Mouse (Mus musculus) C2C12 (cell line): ENCODE measurements around the gene Hba-x. TPM values are rescaled to one million over a fixed set of nuclear protein-coding genes. Genes with fewer than 3 reads are reported as not detected.
A peak's percentile ranks its signal among the peaks of the same experiment; 100 is the strongest.

Experiments
- H3K27me3 ChIP-seq: one replicate; pipeline ENCODE4 v1.6.1; 2011; ENCODE audit not compliant: control insufficient read depth, insufficient read depth, insufficient read length
- H3K36me3 ChIP-seq: one replicate; pipeline ENCODE4 v1.6.1; 2011; ENCODE audit not compliant: control insufficient read depth, insufficient read depth
- H3K4me3 ChIP-seq: one replicate; pipeline ENCODE4 v1.5.1; 2011; ENCODE audit warnings: mild to moderate bottlenecking, control low read depth; ENCODE audit not compliant: poor library complexity, insufficient read depth, severe bottlenecking
- H3K79me2 ChIP-seq: one replicate; pipeline ENCODE4 v1.6.1; 2011; ENCODE audit not compliant: control insufficient read depth, insufficient read depth
- H3K79me3 ChIP-seq: one replicate; pipeline ENCODE4 v1.6.1; 2011; ENCODE audit warnings: low read depth, control low read depth
- H3ac ChIP-seq: one replicate; pipeline ENCODE3; 2011; ENCODE audit warnings: low read depth; ENCODE audit not compliant: control insufficient read depth, insufficient read length
- CEBPB ChIP-seq: IDR thresholded peaks from one replicate; pipeline ENCODE4 v1.6.1; 2011; ENCODE audit warnings: low read depth, mild to moderate bottlenecking, control low read depth, moderate library complexity
- CTCF ChIP-seq: IDR thresholded peaks from one replicate; pipeline ENCODE4 v1.5.1; 2011; ENCODE audit not compliant: control insufficient read depth, insufficient read depth, insufficient read length
- FOSL1 ChIP-seq: IDR thresholded peaks from one replicate; pipeline ENCODE4 v1.8.0; 2011; ENCODE audit warnings: mild to moderate bottlenecking, low read length; ENCODE audit not compliant: poor library complexity, insufficient read depth, severe bottlenecking
- MAX ChIP-seq: IDR thresholded peaks from one replicate; pipeline ENCODE4 v1.6.1; 2011; ENCODE audit warnings: mild to moderate bottlenecking, control low read depth
- MYOD1 ChIP-seq: IDR thresholded peaks from one replicate; pipeline ENCODE4 v1.6.1; 2011; ENCODE audit warnings: low read depth; ENCODE audit not compliant: control insufficient read depth, insufficient read length
- MYOG ChIP-seq: IDR thresholded peaks from one replicate; pipeline ENCODE4 v1.6.1; 2011; ENCODE audit not compliant: control insufficient read depth, insufficient read length; ENCODE audit errors: extremely low read depth
- USF1 ChIP-seq: IDR thresholded peaks from one replicate; pipeline ENCODE4 v1.6.1; 2011; ENCODE audit warnings: low read depth, mild to moderate bottlenecking, control low read depth, moderate library complexity
- long read RNA-seq, 2 experiments: library from polyadenylated mRNA; unstranded; transcript quantifications; one replicate each; pipeline ENCODE4 v2.0.0; 2019 to 2020
- polyA plus RNA-seq: library from polyadenylated mRNA; unstranded; fragments of >200 nt; fragmentation: generic; extraction: Trizol; gene quantifications from one replicate; pipeline ENCODE4 v1.2.1, GENCODE M21; 2012; ENCODE audit warnings: missing spikeins

Hba-x gene
- not detected for polyA plus RNA-seq
- long read RNA-seq, experiment 1 = 0 reads
- long read RNA-seq, experiment 2 = 0 reads

DNA sequence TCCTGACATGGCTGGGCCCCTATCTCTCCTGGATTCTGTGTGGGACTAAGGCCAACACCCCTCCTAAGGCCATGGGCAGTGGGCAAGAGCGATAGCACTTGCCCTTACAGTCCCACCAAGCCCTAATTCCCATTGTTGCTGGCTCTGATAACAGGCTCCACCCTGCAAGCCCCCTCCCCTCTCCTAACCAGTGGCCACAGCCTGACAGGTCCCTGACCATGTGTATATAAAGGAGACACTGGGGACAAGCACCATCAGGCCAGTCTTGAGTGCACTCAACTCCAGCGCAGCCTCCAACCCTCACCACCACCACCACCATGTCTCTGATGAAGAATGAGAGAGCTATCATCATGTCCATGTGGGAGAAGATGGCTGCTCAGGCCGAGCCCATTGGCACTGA lies at the start of gene Hba-x:
TSS of gene Hba-x (plus strand) at position 54 of the 400 bp plus-strand sequence.
- H3K79me2 ChIP-seq = no peaks in the 10 kb centered on the region
- TF ChIP-seq CTCF (no peak), FOSL1 (no peak), CEBPB (no peak), MAX (no peak)
- H3ac ChIP-seq = no peak within 1 kb of the TSS
- H3K27me3 ChIP-seq = peaks cover 29% of the 10 kb centered on the region
- H3K4me3 ChIP-seq = no peak within 1 kb of the TSS
- H3K36me3 ChIP-seq = no peaks in the 10 kb centered on the region
- no peaks in the 10 kb centered on the region for H3K79me3 ChIP-seq

DNA sequence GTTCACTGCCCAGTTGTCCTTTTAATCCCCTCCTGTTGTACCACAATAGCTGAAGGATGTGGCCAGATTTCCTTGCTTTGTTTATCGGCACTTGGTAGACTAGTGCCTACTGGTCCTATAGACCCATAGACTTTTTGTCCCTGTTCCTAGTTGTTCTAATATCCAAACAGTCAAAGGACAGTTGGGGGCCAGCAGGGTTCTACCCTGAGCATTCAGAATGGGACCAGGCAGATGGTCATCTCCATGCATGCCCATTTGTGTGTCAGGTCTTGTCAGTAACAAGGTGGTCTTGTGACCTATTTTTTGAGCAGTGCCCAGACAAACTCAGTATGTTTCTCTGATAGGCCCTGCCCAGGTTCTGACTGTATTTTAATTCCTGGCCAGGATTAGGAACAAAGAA lies 49.2 kb upstream of the Hba-x start:
- Histone ChIP-seq H3K79me2 (peaks cover 13% of the 10 kb centered on the region), H3K4me3 (peak overlapping the region; percentile 50), H3K27me3 (no peaks in the 10 kb centered on the region), H3K79me3 (no peaks in the 10 kb centered on the region), H3ac (peak overlapping the region; percentile 99), H3K36me3 (peaks cover 29% of the 10 kb centered on the region)
- TF ChIP-seq FOSL1 (no peak), CTCF (no peak), MYOG (no peak), MAX (no peak), USF1 (no peak), MYOD1 (no peak), CEBPB (no peak)

DNA sequence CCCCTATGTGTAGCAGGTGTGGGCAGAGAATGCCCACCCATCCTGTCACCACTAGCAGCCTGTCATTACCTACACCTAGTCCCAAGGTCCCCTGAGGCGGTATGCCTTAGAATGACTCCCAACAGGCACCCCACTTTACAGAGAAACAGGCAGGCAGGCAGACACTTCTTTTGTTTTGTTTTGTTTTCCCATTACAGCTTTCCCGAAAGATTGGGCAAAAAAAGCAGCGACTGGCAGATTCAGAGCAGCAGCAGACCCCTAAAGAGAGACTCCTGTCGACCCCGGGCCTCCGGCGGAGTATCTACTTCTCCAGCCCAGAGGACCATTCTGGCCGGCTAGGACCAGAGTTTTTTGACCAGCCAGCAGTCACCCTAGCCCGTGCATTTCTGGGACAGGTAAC lies 48.6 kb upstream of the Hba-x start:
- Histone ChIP-seq H3K36me3 (peaks cover 34% of the 10 kb centered on the region), H3K79me2 (peaks cover 13% of the 10 kb centered on the region)

DNA sequence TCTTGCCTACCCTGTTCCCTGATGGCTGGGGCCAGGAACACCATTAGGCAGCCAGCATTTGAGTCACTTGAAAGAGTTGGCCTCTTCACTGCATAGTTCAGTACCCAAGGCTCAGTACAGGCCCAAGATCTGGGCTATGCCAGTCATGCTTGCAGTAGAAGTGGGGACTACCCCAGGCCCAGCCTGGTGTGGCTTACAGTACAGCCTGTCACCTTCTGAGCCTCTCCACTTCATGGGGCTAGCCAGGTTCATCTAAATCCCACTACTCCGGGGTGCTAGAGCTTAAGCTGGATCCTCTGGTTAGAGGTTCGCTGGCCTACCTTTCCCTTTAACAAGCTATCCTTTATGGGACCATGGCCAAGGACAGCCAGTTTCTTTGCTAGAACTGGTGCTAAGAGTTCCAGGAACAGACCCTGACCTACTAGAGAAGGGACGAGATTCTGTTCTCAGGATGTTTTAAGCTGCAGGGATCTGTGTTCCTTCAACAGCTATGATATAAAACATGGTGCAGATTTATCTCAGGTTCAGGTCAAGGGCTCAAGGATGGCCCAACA lies 47.8 kb upstream of the Hba-x start:
- H3K36me3 ChIP-seq = peaks cover 42% of the 10 kb centered on the region
- H3ac ChIP-seq = no peak overlapping the region

More for the DNA sequence above, 48.6 kb upstream of the Hba-x start:
- TF ChIP-seq MYOG (no peak), CTCF (no peak), MYOD1 (no peak), FOSL1 (no peak), CEBPB (no peak), MAX (no peak), USF1 (no peak)
- Histone ChIP-seq H3K27me3 (no peaks in the 10 kb centered on the region), H3K4me3 (no peak overlapping the region), H3ac (no peak overlapping the region), H3K79me3 (no peaks in the 10 kb centered on the region)

DNA sequence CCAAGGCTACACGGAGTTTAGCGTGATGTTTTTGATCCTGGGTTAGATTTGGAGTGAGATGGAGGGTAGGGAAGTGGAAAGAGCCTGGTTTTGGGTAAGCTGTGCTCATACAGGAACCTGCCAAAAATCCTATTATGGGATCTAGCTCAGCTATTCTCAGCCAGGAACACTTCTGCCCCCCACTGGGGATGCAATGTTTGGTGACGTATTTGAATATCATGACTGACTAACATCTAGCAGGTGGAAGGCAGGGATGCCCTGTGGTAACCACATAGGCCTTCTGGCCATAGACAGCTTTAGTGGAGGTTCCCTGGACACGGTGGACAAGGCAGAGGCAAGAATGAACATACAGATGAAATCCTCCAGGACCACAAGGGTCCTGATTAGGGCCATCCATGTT lies 46.0 kb upstream of the Hba-x start:
- no peaks in the 10 kb centered on the region for H3K27me3 ChIP-seq
- peaks cover 61% of the 10 kb centered on the region for H3K36me3 ChIP-seq

More for the DNA sequence above, 47.8 kb upstream of the Hba-x start:
- Histone ChIP-seq H3K27me3 (no peaks in the 10 kb centered on the region), H3K4me3 (no peak overlapping the region), H3K79me2 (peaks cover 13% of the 10 kb centered on the region), H3K79me3 (no peaks in the 10 kb centered on the region)
- no peak for TF ChIP-seq FOSL1

DNA sequence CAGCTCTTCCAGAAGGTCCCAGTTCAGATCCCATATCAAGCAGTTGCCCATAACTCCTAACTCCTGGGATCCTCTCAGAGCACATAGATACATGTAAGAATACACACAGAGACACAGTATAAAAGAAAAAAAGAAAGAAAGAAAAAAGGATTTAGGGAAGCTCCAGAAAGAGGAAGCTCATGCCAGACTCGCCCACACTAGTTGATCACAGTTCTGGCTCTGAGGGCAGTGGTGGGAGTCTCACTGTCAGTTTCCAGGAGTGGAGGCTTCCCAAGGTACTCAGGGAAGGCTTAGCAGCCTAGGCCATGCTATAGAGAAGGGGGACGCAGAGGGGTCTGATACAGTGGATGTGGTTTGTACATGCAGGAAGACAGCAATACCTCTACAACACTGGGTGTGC lies 45.1 kb upstream of the Hba-x start:
- no peaks in the 10 kb centered on the region for H3K27me3 ChIP-seq
- H3K36me3 ChIP-seq = peaks cover 62% of the 10 kb centered on the region
- no peaks in the 10 kb centered on the region for H3K79me3 ChIP-seq
- H3K4me3 ChIP-seq = no peak overlapping the region
- no peak overlapping the region for H3ac ChIP-seq
- TF ChIP-seq CTCF (no peak), MAX (no peak), MYOD1 (no peak), MYOG (no peak), USF1 (no peak), CEBPB (no peak)
- peaks cover 13% of the 10 kb centered on the region for H3K79me2 ChIP-seq

More for the DNA sequence above, 46.0 kb upstream of the Hba-x start:
- Histone ChIP-seq H3ac (no peak overlapping the region), H3K79me3 (no peaks in the 10 kb centered on the region), H3K4me3 (no peak overlapping the region), H3K79me2 (peaks cover 13% of the 10 kb centered on the region)
- TF ChIP-seq USF1 (no peak), CTCF (no peak), FOSL1 (no peak), MYOD1 (no peak), MAX (no peak), MYOG (no peak), CEBPB (no peak)

DNA sequence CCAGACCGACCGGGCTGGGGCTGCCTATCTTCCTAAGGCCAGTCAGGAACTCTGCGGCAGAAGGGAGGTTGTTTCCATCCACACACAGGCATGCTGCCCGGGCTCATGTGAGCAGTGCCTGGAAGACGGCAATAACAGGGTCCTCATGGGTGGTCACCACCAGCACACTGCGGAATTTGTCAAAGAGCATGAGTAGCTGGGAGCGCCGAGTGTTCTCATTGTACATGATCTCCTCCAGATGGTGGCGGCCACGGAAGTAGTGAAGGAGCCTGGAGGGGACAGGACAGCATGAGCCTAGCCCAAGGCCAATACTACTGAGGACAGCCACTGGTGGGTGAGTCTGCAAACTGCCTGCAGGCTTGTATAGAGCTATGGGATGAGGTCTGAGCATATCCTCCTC lies 43.4 kb upstream of the Hba-x start:
- TF ChIP-seq USF1 (no peak), MYOG (no peak), MYOD1 (no peak), FOSL1 (no peak), MAX (no peak), CTCF (no peak), CEBPB (no peak)
- H3K36me3 ChIP-seq = peaks cover 74% of the 10 kb centered on the region
- H3K79me3 ChIP-seq = no peaks in the 10 kb centered on the region
- no peak overlapping the region for H3K4me3 ChIP-seq
- H3K27me3 ChIP-seq = no peaks in the 10 kb centered on the region
- no peak overlapping the region for H3ac ChIP-seq
- no peaks in the 10 kb centered on the region for H3K79me2 ChIP-seq
